In genomic region chr13:19395688-19396354, GRCm38 (mm10) we compare ENCODE assay signal across 8 mouse cellular contexts. TPM values are rescaled to one million over a fixed set of nuclear protein-coding genes. Genes with fewer than 3 reads are reported as not detected.
DNase-seq lines count a peak whose midpoint lies in the region; ATAC-seq and TF ChIP-seq lines count a peak whose summit lies in the region.

Gene Stard3nl, minus strand, starts transcription at chr13:19395795.

- DNase-seq in A20 (ENCODE audit: low read depth, low spot score): peak; percentile 98
- DNase-seq in heart, adult 9 months (ENCODE audit: low spot score in 2 of 2): peak; percentile 99
- DNase-seq in monocyte, adult 2 months (ENCODE audit: low read depth in 1 of 2, low spot score in 2 of 2): peak; percentile 91 to 97
- DNase-seq in spleen, postnatal 36 days (ENCODE audit: low spot score in 2 of 2): peak; percentile 98

- WGBS in kidney, embryonic 14.5 days: 1% methylated on average over 37 of the region's 37 CpGs
- WGBS in limb, embryonic 15.5 days: under 1% methylated on average over 37 of the region's 37 CpGs

- peak within 1 kb of the TSS; percentile 100 for H3K4me3 ChIP-seq in bone marrow macrophage, adult 2 months (ENCODE audit: insufficient read depth, low read length)
- peak within 1 kb of the TSS; percentile 91 for H3K4me3 ChIP-seq in embryonic fibroblast, embryonic 13.5 days (ENCODE audit: insufficient read depth, low read length)
- peak within 1 kb of the TSS; percentile 67 for H3K4me3 ChIP-seq in kidney, embryonic 14.5 days (ENCODE audit: low read length)
- H3K4me3 ChIP-seq in limb, embryonic 15.5 days: peak within 1 kb of the TSS; percentile 75

- H3K4me1 ChIP-seq in bone marrow macrophage, adult 2 months (ENCODE audit: control insufficient read depth, insufficient read depth, low read length): peaks cover 16% of the 10 kb centered on the region
- H3K4me1 ChIP-seq in embryonic fibroblast, embryonic 13.5 days (ENCODE audit: control insufficient read depth, insufficient read depth, low read length): peaks cover 7% of the 10 kb centered on the region
- peaks cover 19% of the 10 kb centered on the region for H3K4me1 ChIP-seq in kidney, embryonic 14.5 days (ENCODE audit: control insufficient read depth, insufficient read depth, low read length)
- H3K4me1 ChIP-seq in limb, embryonic 15.5 days: peaks cover 10% of the 10 kb centered on the region

- H3K9ac ChIP-seq in kidney, embryonic 14.5 days (ENCODE audit: low read depth, low read length): peak within 1 kb of the TSS; percentile 82
- peak within 1 kb of the TSS; percentile 92 for H3K9ac ChIP-seq in limb, embryonic 15.5 days

- peak within 1 kb of the TSS; percentile 59 for H3K4me2 ChIP-seq in kidney, embryonic 14.5 days (replicated peaks; ENCODE audit: low read depth, low read length)
- peak within 1 kb of the TSS; percentile 50 for H3K4me2 ChIP-seq in limb, embryonic 15.5 days

- peak; percentile 99 for ATAC-seq in kidney, embryonic 14.5 days (ENCODE audit: low FRiP score, low TSS enrichment)
- peak; percentile 99 for ATAC-seq in limb, embryonic 15.5 days (ENCODE audit: insufficient number of reproducible peaks, low FRiP score, low TSS enrichment, low read depth)

- H3K27ac ChIP-seq in bone marrow macrophage, adult 2 months (ENCODE audit: insufficient read depth, low read depth, low read length): peak within 1 kb of the TSS; percentile 85
- peak within 1 kb of the TSS; percentile 77 for H3K27ac ChIP-seq in embryonic fibroblast, embryonic 13.5 days (ENCODE audit: insufficient read depth, low read length)
- H3K27ac ChIP-seq in kidney, embryonic 14.5 days (ENCODE audit: low read depth, low read length): peak within 1 kb of the TSS; percentile 76
- H3K27ac ChIP-seq in limb, embryonic 15.5 days: peak within 1 kb of the TSS; percentile 93

- H3K27me3 ChIP-seq in kidney, embryonic 14.5 days (ENCODE audit: control insufficient read depth, insufficient read depth, low read length): no peaks in the 10 kb centered on the region
- H3K27me3 ChIP-seq in limb, embryonic 15.5 days: no peaks in the 10 kb centered on the region

- TF ChIP-seq POLR2A in bone marrow macrophage, adult 2 months (IDR thresholded peaks at IDR 0.05; ENCODE audit: borderline replicate concordance, low read depth, low read length): peak; percentile 42; the same call in 1 of the 2 replicates
- peak; percentile 78 for TF ChIP-seq POLR2A in embryonic fibroblast, embryonic 13.5 days (IDR thresholded peaks at IDR 0.05; ENCODE audit: low read depth, low read length)

- H3K36me3 ChIP-seq in kidney, embryonic 14.5 days (ENCODE audit: control insufficient read depth, insufficient read depth, low read length): no peaks in the 10 kb centered on the region
- no peaks in the 10 kb centered on the region for H3K36me3 ChIP-seq in limb, embryonic 15.5 days

- no peaks in the 10 kb centered on the region for H3K9me3 ChIP-seq in kidney, embryonic 14.5 days (ENCODE audit: control insufficient read depth, low read length)
- no peaks in the 10 kb centered on the region for H3K9me3 ChIP-seq in limb, embryonic 15.5 days

- no peak for TF ChIP-seq CTCF in bone marrow macrophage, adult 2 months (IDR thresholded peaks at IDR 0.05; ENCODE audit: low read depth, low read length)
- no peak for TF ChIP-seq CTCF in embryonic fibroblast, embryonic 13.5 days (IDR thresholded peaks at IDR 0.05; ENCODE audit: borderline replicate concordance, insufficient read depth, low read length)

RNA-seq across cellular contexts. Expression of gene Stard3nl, which starts in this region (rescaled TPM):
- polyA plus RNA-seq in bone marrow macrophage, adult 2 months (2012; ENCODE audit: insufficient read depth, insufficient read length, missing spikeins): 113 and 149 TPM in 2 replicates
- polyA plus RNA-seq in embryonic fibroblast, embryonic 13.5 days (2011; ENCODE audit: insufficient read length, low read depth, missing spikeins): 90.8 and 92.8 TPM in 2 replicates
- polyA plus RNA-seq in kidney, embryonic 14.5 days (2014; fragmentation: Nextera tagmentation; extraction: Ambion mirVana): 107 and 112 TPM in 2 replicates
- polyA plus RNA-seq in limb, embryonic 15.5 days (2015; fragmentation: Nextera tagmentation; extraction: Ambion mirVana): 78.7 and 82.6 TPM in 2 replicates

Comparison
In these comparisons a context has a peak if more than half of its experiments do, and no peak if none do; other contexts are left out.
1. Peak in every context shown above with its lines: DNase-seq, ATAC-seq, H3K4me3 ChIP-seq and H3K27ac ChIP-seq.